ENCODE assay signal across 9 mouse cellular contexts in genomic region chr14:89347972-89348371, GRCm38 (mm10).
DNase-seq lines count a peak whose midpoint lies in the region; ATAC-seq and TF ChIP-seq lines count a peak whose summit lies in the region.
"Had no signal": no experiment of that assay in that cellular context is flagged by ENCODE, and none has a peak within 500 bp of the region (broad histone marks: within the 10 kb centered on the region; RNA-seq: fewer than 3 reads in every experiment).

No protein-coding gene starts in this region.

- no peak overlapping the region for H3K27ac ChIP-seq in cortical plate, adult 2 months (ENCODE audit: insufficient read depth, low read length)
- no peak overlapping the region for H3K27ac ChIP-seq in limb, embryonic 14.5 days (replicated peaks; ENCODE audit: low read depth, low read length)
- H3K27ac ChIP-seq: heart, embryonic 15.5 days had no signal

- no peaks in the 10 kb centered on the region for H3K4me1 ChIP-seq in cortical plate, adult 2 months (ENCODE audit: control insufficient read depth, insufficient read depth, low read length)
- H3K4me1 ChIP-seq in limb, embryonic 14.5 days (ENCODE audit: control insufficient read depth, insufficient read depth, low read length): no peaks in the 10 kb centered on the region
- H3K4me1 ChIP-seq: heart, embryonic 15.5 days had no signal

- TF ChIP-seq POLR2A in cortical plate, adult 2 months (IDR thresholded peaks at IDR 0.05; ENCODE audit: extremely low read depth, insufficient read depth, low read length): no peak
- TF ChIP-seq POLR2A in limb, embryonic 14.5 days (IDR thresholded peaks at IDR 0.05; ENCODE audit: borderline replicate concordance, extremely low read depth, insufficient read depth, insufficient read length): no peak

- peak; percentile 61 for TF ChIP-seq CTCF in cortical plate, adult 2 months (IDR thresholded peaks at IDR 0.05; ENCODE audit: extremely low read depth, insufficient read depth, low read length)

- ATAC-seq in limb, embryonic 14.5 days (ENCODE audit: low FRiP score, low read depth): no peak

- peak; percentile 2 to 10 for DNase-seq in adrenal gland, postnatal 36 days
- no peak for DNase-seq in adrenal gland, adult 18-20 months (ENCODE audit: low spot score in 2 of 2)
- DNase-seq in left cerebral cortex, postnatal 25 days (ENCODE audit: low spot score in 2 of 2): peak; percentile 2 to 9
- DNase-seq in left cerebral cortex, postnatal 36 days (ENCODE audit: low spot score in 2 of 2): no peak
- peak; percentile 4 for DNase-seq in limb, embryonic 14.5 days (ENCODE audit: low spot score)
- no peak for DNase-seq in gastrocnemius, adult 18-20 months (ENCODE audit: low spot score)
- DNase-seq in urinary bladder, postnatal 25 days (ENCODE audit: low spot score): no peak

- intact Hi-C loops in left cerebral cortex, postnatal 25 days (cut with DNase I): no loop called here
- intact Hi-C loops in left cerebral cortex, postnatal 36 days (cut with DNase I): no loop called here

- WGBS in limb, embryonic 14.5 days: 46% methylated on average over 4 of the region's 4 CpGs

- H3K9me3 ChIP-seq in limb, embryonic 14.5 days (ENCODE audit: control insufficient read depth, low read length): no peaks in the 10 kb centered on the region
- H3K9me3 ChIP-seq: heart, embryonic 15.5 days had no signal

- no peaks in the 10 kb centered on the region for H3K36me3 ChIP-seq in limb, embryonic 14.5 days (ENCODE audit: control insufficient read depth, insufficient read depth, low read length)
- H3K36me3 ChIP-seq: heart, embryonic 15.5 days had no signal

- no peaks in the 10 kb centered on the region for H3K27me3 ChIP-seq in limb, embryonic 14.5 days (ENCODE audit: control insufficient read depth, insufficient read depth, low read length)
- H3K27me3 ChIP-seq: heart, embryonic 15.5 days had no signal

- no peak overlapping the region for H3K4me2 ChIP-seq in limb, embryonic 14.5 days (replicated peaks; ENCODE audit: low read depth, low read length, severe bottlenecking)
- H3K4me2 ChIP-seq: heart, embryonic 15.5 days had no signal

- no peak overlapping the region for H3K4me3 ChIP-seq in cortical plate, adult 2 months (ENCODE audit: insufficient read depth, low read length)
- no peak overlapping the region for H3K4me3 ChIP-seq in limb, embryonic 14.5 days (replicated peaks; ENCODE audit: low read length)
- H3K4me3 ChIP-seq: heart, embryonic 15.5 days had no signal

- no peak overlapping the region for H3K9ac ChIP-seq in limb, embryonic 14.5 days (ENCODE audit: low read depth, low read length, severe bottlenecking)
- H3K9ac ChIP-seq: heart, embryonic 15.5 days had no signal

Comparison
In these comparisons a context has a peak if more than half of its experiments do, and no peak if none do; other contexts are left out.
1. DNase-seq: peak in adrenal gland, postnatal 36 days (2 of 2), left cerebral cortex, postnatal 25 days (2 of 2) and limb, embryonic 14.5 days (single experiment); none in adrenal gland, adult 18-20 months (0 of 2), left cerebral cortex, postnatal 36 days (0 of 2), gastrocnemius, adult 18-20 months (single experiment) and urinary bladder, postnatal 25 days (single experiment).